Mouse (Mus musculus) neutrophil, adult 5-6 weeks (primary cell): ENCODE measurements around the gene Gm45140. TPM values are rescaled to one million over a fixed set of nuclear protein-coding genes. Genes with fewer than 3 reads are reported as not detected.
"Not testable (repeated sequence)": the region's sequence is repeated elsewhere in the genome, so short reads cannot be mapped to it uniquely, and the experiment has no call there.

Experiments used
- ATAC-seq: fragments of 151-379, 151-347 bp; 2 replicates; pipeline ENCODE4 v1.8.0; 2017; ENCODE audit warnings: mild to moderate bottlenecking, moderate TSS enrichment; ENCODE audit not compliant: insufficient number of reproducible peaks, poor library complexity, low FRiP score, severe bottlenecking; ENCODE audit errors: extremely low read depth
- total RNA-seq: library from RNA; stranded (forward); fragments of 200-1000 nt; gene quantifications from 2 replicates; pipeline ENCODE4 v1.2.3, GENCODE M21; 2017

Gene Gm45140
- total RNA-seq, 1 experiment from 2014 or later: 23.3 TPM

GRCm38 (mm10) chr6:87787108-87787890 lies 48.3 kb downstream of the Gm45140 start:
- no peak for ATAC-seq

- no peak for ATAC-seq
Measured at GRCm38 (mm10) chr6:87786621-87787020, 49.0 kb downstream of the Gm45140 start.

GRCm38 (mm10) chr6:87784033-87784432 lies 51.6 kb downstream of the Gm45140 start:
- no peak for ATAC-seq

- no peak for ATAC-seq
Measured at GRCm38 (mm10) chr6:87780546-87781301, 54.9 kb downstream of the Gm45140 start.

GRCm38 (mm10) chr6:87779174-87780165 lies 56.1 kb downstream of the Gm45140 start:
- ATAC-seq: no peak

- ATAC-seq: 0 out of 2 replicates have a peak, but pooled peaks have one; percentile 23
Measured at GRCm38 (mm10) chr6:87778294-87779173, 57.1 kb downstream of the Gm45140 start.

GRCm38 (mm10) chr6:87777842-87778241 lies 57.8 kb downstream of the Gm45140 start, which contains the start of gene Gp9:
Gp9 (plus strand) TSS chr6:87778072.
- 0 out of 2 replicates have a peak, but pooled peaks have one; percentile 13 for ATAC-seq

GRCm38 (mm10) chr6:87776663-87777062 lies 58.9 kb downstream of the Gm45140 start:
- ATAC-seq: no peak

GRCm38 (mm10) chr6:87775588-87776245 lies 59.9 kb downstream of the Gm45140 start:
- ATAC-seq: no peak

- ATAC-seq: no peak
Measured at GRCm38 (mm10) chr6:87774909-87775308, 60.7 kb downstream of the Gm45140 start.

GRCm38 (mm10) chr6:87774466-87774865 lies 61.1 kb downstream of the Gm45140 start:
- no peak for ATAC-seq

- ATAC-seq: no peak
Measured at GRCm38 (mm10) chr6:87770626-87771025, 65.0 kb downstream of the Gm45140 start.

GRCm38 (mm10) chr6:87764296-87764695 lies 71.3 kb downstream of the Gm45140 start:
- ATAC-seq: not testable (repeated sequence)

GRCm38 (mm10) chr6:87763376-87764280 lies 72.0 kb downstream of the Gm45140 start:
- peak; percentile 72; the same call in 1 of the 2 replicates for ATAC-seq

- ATAC-seq: no peak
Measured at GRCm38 (mm10) chr6:87762161-87762560, 73.4 kb downstream of the Gm45140 start.

GRCm38 (mm10) chr6:87759850-87760249 lies 75.7 kb downstream of the Gm45140 start:
- no peak for ATAC-seq
